Mouse (Mus musculus) heart, postnatal 0 days (tissue): ENCODE data around the gene Klk1b8.

Experiments
- CTCF ChIP-seq: IDR thresholded peaks from 2 replicates; pipeline ENCODE4 v1.5.1; 2016; ENCODE audit warnings: antibody characterized with exemption, control low read depth, low read depth
- EP300 ChIP-seq: IDR thresholded peaks from 2 replicates; pipeline ENCODE4 v1.6.1; 2016; ENCODE audit warnings: antibody characterized with exemption, low read depth

GRCm38 (mm10) chr7:43920582-43920981 is 29.9 kb upstream of the Klk1b8 start:
- no peak for TF ChIP-seq CTCF
- no peak for TF ChIP-seq EP300
